In genomic region chr1:119510857-119511256, GRCm38 (mm10) we compare ENCODE assay signal across 11 mouse cellular contexts. TPM values are rescaled to one million over a fixed set of nuclear protein-coding genes. Genes with fewer than 3 reads are reported as not detected.
A peak's percentile ranks its signal among the peaks of the same experiment; 100 is the strongest.
DNase-seq lines count a peak whose midpoint lies in the region; ATAC-seq and TF ChIP-seq lines count a peak whose summit lies in the region.
"Had no signal": no experiment of that assay in that cellular context is flagged by ENCODE, and none has a peak within 500 bp of the region (broad histone marks: within the 10 kb centered on the region; RNA-seq: fewer than 3 reads in every experiment).

No protein-coding gene starts in this region.

- no peak overlapping the region for H3K4me3 ChIP-seq in hindbrain, embryonic 12.5 days
- H3K4me3 ChIP-seq in hindbrain, embryonic 16.5 days (ENCODE audit: low read length) = no peak overlapping the region
- no peak overlapping the region for H3K4me3 ChIP-seq in midbrain, embryonic 10.5 days
- no peak overlapping the region for H3K4me3 ChIP-seq in midbrain, embryonic 14.5 days (replicated peaks; ENCODE audit: low read depth, low read length)
- no peak overlapping the region for H3K4me3 ChIP-seq in heart, postnatal 0 days (ENCODE audit: low read depth, low read length)
- no peak overlapping the region for H3K4me3 ChIP-seq in liver, postnatal 0 days (ENCODE audit: low read depth, low read length)
- H3K4me3 ChIP-seq: erythroblast, embryonic 14.5 days; neural tube, embryonic 12.5 days had no signal

- ATAC-seq in hindbrain, embryonic 12.5 days (ENCODE audit: low FRiP score) = no peak
- ATAC-seq in hindbrain, embryonic 16.5 days = no peak
- no peak for ATAC-seq in midbrain, embryonic 14.5 days (ENCODE audit: low FRiP score, low TSS enrichment)
- ATAC-seq in heart, postnatal 0 days (ENCODE audit: insufficient read depth, low read depth) = peak; percentile 70
- ATAC-seq in liver, postnatal 0 days = peak; percentile 47
- no peak for ATAC-seq in CD4-positive, CD25-positive, alpha-beta regulatory T cell, adult 4 months

- peaks cover 13% of the 10 kb centered on the region for H3K27me3 ChIP-seq in hindbrain, embryonic 12.5 days
- no peaks in the 10 kb centered on the region for H3K27me3 ChIP-seq in hindbrain, embryonic 16.5 days (replicated peaks; ENCODE audit: control insufficient read depth, insufficient read depth, low read length)
- peaks cover 18% of the 10 kb centered on the region for H3K27me3 ChIP-seq in midbrain, embryonic 10.5 days (ENCODE audit: low read depth, poor library complexity, severe bottlenecking)
- H3K27me3 ChIP-seq in midbrain, embryonic 14.5 days (ENCODE audit: control insufficient read depth, insufficient read depth, low read length) = no peaks in the 10 kb centered on the region; the same call in 1 of the 2 replicates
- H3K27me3 ChIP-seq in heart, postnatal 0 days (ENCODE audit: control insufficient read depth, insufficient read depth, low read length) = no peaks in the 10 kb centered on the region
- H3K27me3 ChIP-seq in liver, postnatal 0 days (ENCODE audit: insufficient read depth, low read length) = no peaks in the 10 kb centered on the region

- TF ChIP-seq EP300 in heart, postnatal 0 days (IDR thresholded peaks at IDR 0.05; ENCODE audit: low read depth) = peak; percentile 77
- no peak for TF ChIP-seq EP300 in liver, postnatal 0 days (IDR thresholded peaks at IDR 0.05; ENCODE audit: low read depth)

- peaks cover 13% of the 10 kb centered on the region; the same call in 1 of the 2 replicates for H3K4me1 ChIP-seq in hindbrain, embryonic 12.5 days
- H3K4me1 ChIP-seq in hindbrain, embryonic 16.5 days (ENCODE audit: control insufficient read depth, insufficient read depth, low read depth, low read length) = no peaks in the 10 kb centered on the region
- peaks cover 7% of the 10 kb centered on the region for H3K4me1 ChIP-seq in midbrain, embryonic 10.5 days
- H3K4me1 ChIP-seq in midbrain, embryonic 14.5 days (ENCODE audit: control insufficient read depth, insufficient read depth, low read length) = no peaks in the 10 kb centered on the region
- no peaks in the 10 kb centered on the region; the same call in 1 of the 2 replicates for H3K4me1 ChIP-seq in heart, postnatal 0 days (ENCODE audit: control insufficient read depth, insufficient read depth)
- H3K4me1 ChIP-seq in liver, postnatal 0 days (ENCODE audit: insufficient read depth) = no peaks in the 10 kb centered on the region
- H3K4me1 ChIP-seq: neural tube, embryonic 12.5 days had no signal

- H3K36me3 ChIP-seq in hindbrain, embryonic 12.5 days = no peaks in the 10 kb centered on the region
- no peaks in the 10 kb centered on the region for H3K36me3 ChIP-seq in hindbrain, embryonic 16.5 days (ENCODE audit: control insufficient read depth, insufficient read depth, low read length)
- no peaks in the 10 kb centered on the region for H3K36me3 ChIP-seq in midbrain, embryonic 10.5 days
- H3K36me3 ChIP-seq in midbrain, embryonic 14.5 days (ENCODE audit: control insufficient read depth, insufficient read depth, low read length) = no peaks in the 10 kb centered on the region
- H3K36me3 ChIP-seq in heart, postnatal 0 days (replicated peaks; ENCODE audit: control insufficient read depth, insufficient read depth, low read length) = no peaks in the 10 kb centered on the region
- H3K36me3 ChIP-seq in liver, postnatal 0 days (replicated peaks; ENCODE audit: insufficient read depth, low read length) = no peaks in the 10 kb centered on the region
- H3K36me3 ChIP-seq: neural tube, embryonic 12.5 days had no signal

- no peak for TF ChIP-seq CTCF in heart, postnatal 0 days (IDR thresholded peaks at IDR 0.05; ENCODE audit: low read depth)
- TF ChIP-seq CTCF in liver, postnatal 0 days (IDR thresholded peaks at IDR 0.05; ENCODE audit: low read depth) = no peak

- 0 out of 2 replicates have a peak overlapping the region, but pooled peaks have one; percentile 18 for H3K27ac ChIP-seq in hindbrain, embryonic 12.5 days
- H3K27ac ChIP-seq in hindbrain, embryonic 16.5 days (ENCODE audit: low read depth, low read length) = no peak overlapping the region
- H3K27ac ChIP-seq in midbrain, embryonic 10.5 days (replicated peaks) = 0 out of 2 replicates have a peak overlapping the region, but pooled peaks have one; percentile 19
- H3K27ac ChIP-seq in midbrain, embryonic 14.5 days (replicated peaks; ENCODE audit: low read depth, low read length) = no peak overlapping the region
- H3K27ac ChIP-seq in heart, postnatal 0 days (ENCODE audit: low read depth) = peak overlapping the region; percentile 65
- H3K27ac ChIP-seq in liver, postnatal 0 days (ENCODE audit: low read depth) = peak overlapping the region; percentile 40; the same call in 1 of the 2 replicates
- H3K27ac ChIP-seq: neural tube, embryonic 12.5 days had no signal

- 65% methylated on average over 8 of the region's 8 CpGs for WGBS in hindbrain, embryonic 12.5 days
- WGBS in hindbrain, embryonic 16.5 days = 77% methylated on average over 8 of the region's 8 CpGs
- 65% methylated on average over 8 of the region's 8 CpGs for WGBS in midbrain, embryonic 10.5 days
- 69% methylated on average over 8 of the region's 8 CpGs for WGBS in midbrain, embryonic 14.5 days
- 61% methylated on average over 8 of the region's 8 CpGs for WGBS in heart, postnatal 0 days
- WGBS in liver, postnatal 0 days (ENCODE audit: insufficient replicate concordance) = 52% methylated on average over 8 of the region's 8 CpGs

- no peak overlapping the region for H3K4me2 ChIP-seq in hindbrain, embryonic 12.5 days (replicated peaks)
- no peak overlapping the region for H3K4me2 ChIP-seq in hindbrain, embryonic 16.5 days (ENCODE audit: low read length)
- H3K4me2 ChIP-seq in midbrain, embryonic 14.5 days (ENCODE audit: low read length) = no peak overlapping the region
- 0 out of 2 replicates have a peak overlapping the region, but pooled peaks have one; percentile 9 for H3K4me2 ChIP-seq in heart, postnatal 0 days (ENCODE audit: low read depth, low read length)
- H3K4me2 ChIP-seq in liver, postnatal 0 days (ENCODE audit: low read depth, low read length) = no peak overlapping the region
- H3K4me2 ChIP-seq: neural tube, embryonic 12.5 days had no signal

- DNase-seq in midbrain, embryonic 10.5 days (ENCODE audit: low spot score) = no peak
- DNase-seq in midbrain, embryonic 14.5 days = no peak
- DNase-seq in heart, postnatal 0 days (ENCODE audit: low spot score) = peak; percentile 60
- DNase-seq in liver, postnatal 0 days = no peak
- no peak for DNase-seq in thymus, postnatal 0 days (ENCODE audit: low spot score)
- DNase-seq: cerebellum, adult 9-11 months had no signal

- H3K9ac ChIP-seq in hindbrain, embryonic 12.5 days = no peak overlapping the region
- H3K9ac ChIP-seq in hindbrain, embryonic 16.5 days (ENCODE audit: low read depth, low read length) = no peak overlapping the region
- H3K9ac ChIP-seq in midbrain, embryonic 14.5 days (replicated peaks; ENCODE audit: low read length) = no peak overlapping the region
- H3K9ac ChIP-seq in heart, postnatal 0 days (replicated peaks; ENCODE audit: low read depth, low read length) = no peak overlapping the region
- no peak overlapping the region for H3K9ac ChIP-seq in liver, postnatal 0 days (replicated peaks)
- H3K9ac ChIP-seq: neural tube, embryonic 12.5 days had no signal

- H3K9me3 ChIP-seq in hindbrain, embryonic 12.5 days (replicated peaks) = no peaks in the 10 kb centered on the region
- no peaks in the 10 kb centered on the region for H3K9me3 ChIP-seq in hindbrain, embryonic 16.5 days (ENCODE audit: control insufficient read depth, low read length)
- no peaks in the 10 kb centered on the region for H3K9me3 ChIP-seq in midbrain, embryonic 10.5 days (replicated peaks)
- no peaks in the 10 kb centered on the region for H3K9me3 ChIP-seq in midbrain, embryonic 14.5 days (ENCODE audit: control insufficient read depth, low read length)
- H3K9me3 ChIP-seq in heart, postnatal 0 days (replicated peaks; ENCODE audit: control insufficient read depth, low read length) = no peaks in the 10 kb centered on the region
- no peaks in the 10 kb centered on the region for H3K9me3 ChIP-seq in liver, postnatal 0 days (ENCODE audit: low read length)
- H3K9me3 ChIP-seq: neural tube, embryonic 12.5 days had no signal

RNA-seq across cellular contexts. Expression of gene Ralb, which starts 6.3 kb away (rescaled TPM):
- polyA plus RNA-seq in hindbrain, embryonic 12.5 days (2016; fragmentation: Nextera tagmentation; extraction: Ambion mirVana) = 97.7 and 99.9 TPM in 2 replicates
- 72.4 and 73.1 TPM in 2 replicates for polyA plus RNA-seq in hindbrain, embryonic 16.5 days (2015; fragmentation: Nextera tagmentation; extraction: Ambion mirVana)
- 89.2 and 93.2 TPM in 2 replicates for polyA plus RNA-seq in midbrain, embryonic 10.5 days (2016; fragmentation: Nextera tagmentation; extraction: Ambion mirVana)
- polyA plus RNA-seq in midbrain, embryonic 14.5 days (2014; fragmentation: Nextera tagmentation; extraction: Ambion mirVana) = 35.3 and 49.6 TPM in 2 replicates
- total RNA-seq in heart, postnatal 0 days (2014; rRNA removed; ENCODE audit: low replicate concordance) = 74.4 and 86.2 TPM in 2 replicates
- polyA plus RNA-seq in heart, postnatal 0 days (2015; fragmentation: Nextera tagmentation; extraction: Ambion mirVana) = 86.0 and 91.0 TPM in 2 replicates
- 30.9 and 31.8 TPM in 2 replicates for polyA plus RNA-seq in liver, postnatal 0 days (2015; fragmentation: Nextera tagmentation; extraction: Ambion mirVana)
- 82.7 and 87.1 TPM in 2 replicates for polyA plus RNA-seq in thymus, postnatal 0 days (2015; fragmentation: Nextera tagmentation; extraction: Ambion mirVana)
- 10 to 100 TPM in 1 of 2 experiments, 1 to 10 TPM in 1; 9.9 to 11.8 TPM for polyA plus RNA-seq in CD4-positive, CD25-positive, alpha-beta regulatory T cell, adult 4 months (2017; shearing (Covaris generic))

RNA-seq across cellular contexts. Expression of gene Tmem185b, which starts 15.1 kb away (rescaled TPM):
- polyA plus RNA-seq in hindbrain, embryonic 12.5 days (2016; fragmentation: Nextera tagmentation; extraction: Ambion mirVana) = 19.9 and 21.9 TPM in 2 replicates
- 17.3 and 18.2 TPM in 2 replicates for polyA plus RNA-seq in hindbrain, embryonic 16.5 days (2015; fragmentation: Nextera tagmentation; extraction: Ambion mirVana)
- polyA plus RNA-seq in midbrain, embryonic 10.5 days (2016; fragmentation: Nextera tagmentation; extraction: Ambion mirVana) = 21.7 and 24.1 TPM in 2 replicates
- 15.7 and 19.8 TPM in 2 replicates for polyA plus RNA-seq in midbrain, embryonic 14.5 days (2014; fragmentation: Nextera tagmentation; extraction: Ambion mirVana)
- 28.5 and 30.5 TPM in 2 replicates for total RNA-seq in heart, postnatal 0 days (2014; rRNA removed; ENCODE audit: low replicate concordance)
- 18.7 and 20.7 TPM in 2 replicates for polyA plus RNA-seq in heart, postnatal 0 days (2015; fragmentation: Nextera tagmentation; extraction: Ambion mirVana)
- polyA plus RNA-seq in liver, postnatal 0 days (2015; fragmentation: Nextera tagmentation; extraction: Ambion mirVana) = 11.0 and 12.7 TPM in 2 replicates
- polyA plus RNA-seq in thymus, postnatal 0 days (2015; fragmentation: Nextera tagmentation; extraction: Ambion mirVana) = 26.8 and 29.2 TPM in 2 replicates
- 10 to 100 TPM; 24.9 to 25.4 TPM for polyA plus RNA-seq in CD4-positive, CD25-positive, alpha-beta regulatory T cell, adult 4 months (2017; shearing (Covaris generic))

Comparison
In these comparisons a context has a peak if more than half of its experiments do, and no peak if none do; other contexts are left out.
1. H3K27ac ChIP-seq: peak in hindbrain, embryonic 12.5 days (single experiment), midbrain, embryonic 10.5 days (single experiment), heart, postnatal 0 days (single experiment) and liver, postnatal 0 days (single experiment); none in hindbrain, embryonic 16.5 days (single experiment) and midbrain, embryonic 14.5 days (single experiment).
2. ATAC-seq: peak in heart, postnatal 0 days (single experiment) and liver, postnatal 0 days (single experiment); none in hindbrain, embryonic 12.5 days (single experiment), hindbrain, embryonic 16.5 days (single experiment), midbrain, embryonic 14.5 days (single experiment) and CD4-positive, CD25-positive, alpha-beta regulatory T cell, adult 4 months (single experiment).